Mouse (Mus musculus) kidney, adult 2 months (tissue): ENCODE measurements around the gene Foxp1.

Source experiments
- CTCF ChIP-seq: fragments of 200-500 bp; conservative IDR thresholded peaks from 2 replicates; pipeline ENCODE4 v1.5.1; 2011; ENCODE audit warnings: low read depth, mild to moderate bottlenecking, control low read depth, low read length, moderate library complexity, mixed read lengths; ENCODE audit not compliant: insufficient read depth, insufficient read length
- POLR2A ChIP-seq: fragments of 200-500 bp; IDR thresholded peaks from one replicate; pipeline ENCODE4 v1.6.1; 2011; ENCODE audit warnings: low read depth, low read length, control low read depth

GRCm38 (mm10) chr6:99264192-99265093 is 258.1 kb downstream of the Foxp1 start:
- TF ChIP-seq CTCF, result no peak
- no peak for TF ChIP-seq POLR2A
